Mouse (Mus musculus) cerebellum, adult 9-11 months (tissue): ENCODE data around the gene Rpl7l1.
"Not testable (repeated sequence)": the region's sequence is repeated elsewhere in the genome, so short reads cannot be mapped to it uniquely, and the experiment has no call there.

ENCODE experiments used
- DNase-seq: peaks from one replicate; pipeline ENCODE4 v3.0.0; 2022

The Rpl7l1 gene

DNA sequence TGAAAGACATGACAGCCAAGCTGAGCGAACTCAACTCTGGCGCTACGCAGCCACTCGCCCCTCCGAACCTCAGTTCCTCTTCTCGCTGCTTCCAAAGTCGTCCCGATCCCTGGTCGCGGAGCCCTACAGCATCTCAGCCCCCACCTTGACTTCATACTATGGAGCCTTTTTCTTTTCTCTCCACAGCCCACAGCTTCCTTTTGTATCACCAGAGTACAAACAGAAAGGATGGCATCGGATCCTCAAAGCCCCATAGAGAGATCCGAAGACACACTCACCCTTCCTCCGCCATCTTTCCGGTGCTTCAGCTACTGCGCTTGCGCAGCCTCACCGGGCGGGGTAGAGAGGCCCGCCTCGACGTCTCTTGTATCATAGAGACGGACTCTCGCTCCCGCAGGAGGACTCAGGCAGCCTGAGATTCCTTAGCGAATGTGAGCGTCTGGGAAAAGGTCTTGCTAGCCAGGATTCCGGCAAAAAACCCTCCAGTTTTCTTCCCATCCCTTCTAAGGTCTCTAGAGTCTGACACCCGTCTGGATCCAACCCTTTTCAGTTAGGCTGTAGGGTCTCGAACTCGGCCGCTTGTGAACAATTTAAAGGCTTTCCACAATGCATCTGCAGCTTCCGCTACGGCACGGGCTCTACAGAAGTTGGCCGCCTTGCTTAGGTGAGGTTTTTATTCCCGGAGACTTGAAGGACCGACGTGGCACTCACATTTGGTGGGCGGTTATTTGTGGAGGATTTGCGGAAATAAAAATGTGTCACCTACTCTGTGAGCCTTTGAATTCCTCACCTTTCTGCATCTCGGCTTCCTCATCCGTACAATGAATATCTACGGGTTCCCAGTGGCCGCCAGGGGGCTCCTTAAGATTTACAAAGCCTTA, at the start of gene Rpl7l1:
Gene Rpl7l1, minus strand, starts transcription at position 332 of the 881 bp plus-strand sequence.
- peak; percentile 92 for DNase-seq

DNA sequence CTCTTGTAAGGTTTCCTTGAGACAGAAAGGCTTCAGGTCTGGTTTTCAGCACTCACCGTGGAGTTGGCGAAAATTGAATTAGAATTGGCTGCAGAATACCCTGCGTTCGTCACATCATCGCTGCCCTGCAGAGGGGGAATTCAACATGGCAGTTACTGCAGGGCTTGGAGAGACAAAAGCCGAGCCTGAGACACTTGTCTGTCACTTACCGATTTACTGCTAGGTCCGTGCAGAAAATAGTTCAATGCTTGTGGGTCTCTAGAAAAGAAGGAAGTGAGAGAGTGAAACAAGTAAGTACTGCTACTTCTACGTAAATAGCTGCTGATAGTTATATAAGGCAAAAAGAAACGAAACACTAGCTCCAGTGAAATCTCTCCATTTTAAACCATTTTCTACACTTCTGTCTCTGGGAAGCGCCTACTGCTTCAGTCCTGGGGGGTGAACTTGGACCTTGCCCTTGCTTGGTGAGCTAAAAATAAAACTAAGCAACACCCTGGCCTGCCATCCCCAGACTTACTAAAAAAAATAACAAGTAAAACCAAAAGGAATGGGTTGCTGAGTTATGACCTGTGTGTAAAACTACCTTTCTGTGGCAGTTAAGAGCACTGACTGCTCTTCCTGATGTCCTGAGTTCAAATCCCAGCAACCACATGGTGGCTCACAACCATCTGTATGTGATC, 47.5 kb upstream of the Rpl7l1 start:
- no peak for DNase-seq

DNA sequence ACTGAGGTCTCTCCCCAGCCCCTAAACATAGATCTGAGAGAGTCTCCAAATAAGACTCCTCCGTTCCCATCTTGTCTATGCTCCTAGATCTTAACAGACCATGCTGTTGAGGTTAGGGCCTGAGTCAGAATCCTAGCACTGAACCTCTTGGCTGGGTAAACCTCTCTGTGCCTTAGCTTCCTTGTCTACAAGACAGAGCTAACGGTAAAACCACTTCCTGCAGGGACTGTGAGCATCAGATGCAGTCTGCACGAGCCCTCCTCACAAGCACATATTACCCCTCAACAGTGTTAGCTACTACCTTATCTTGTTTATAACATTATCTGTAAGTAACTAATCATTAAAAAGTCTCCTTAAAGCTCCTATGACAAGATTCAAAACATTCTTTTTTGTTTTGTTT, 46.5 kb upstream of the Rpl7l1 start:
- no peak for DNase-seq

DNA sequence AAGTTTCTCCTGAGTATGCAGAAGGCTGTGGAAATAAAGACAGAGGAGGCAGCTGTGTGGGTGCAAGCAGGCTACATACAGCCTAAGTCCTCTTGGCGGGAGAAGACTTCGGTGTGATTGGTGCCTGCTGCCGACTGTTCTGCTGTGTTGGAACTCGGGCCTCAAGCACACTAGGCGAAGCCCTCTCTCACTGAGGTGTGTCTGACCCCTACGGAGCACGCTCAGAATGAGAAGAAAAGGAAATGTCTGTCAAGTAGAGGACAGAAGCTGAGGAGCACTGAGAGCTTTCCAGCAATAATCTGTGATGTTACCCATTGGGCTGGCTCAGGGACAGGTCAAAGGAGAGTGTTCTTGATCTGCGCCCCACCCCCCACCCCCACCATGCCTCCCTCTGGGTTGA, 40.6 kb upstream of the Rpl7l1 start:
- DNase-seq: no peak

DNA sequence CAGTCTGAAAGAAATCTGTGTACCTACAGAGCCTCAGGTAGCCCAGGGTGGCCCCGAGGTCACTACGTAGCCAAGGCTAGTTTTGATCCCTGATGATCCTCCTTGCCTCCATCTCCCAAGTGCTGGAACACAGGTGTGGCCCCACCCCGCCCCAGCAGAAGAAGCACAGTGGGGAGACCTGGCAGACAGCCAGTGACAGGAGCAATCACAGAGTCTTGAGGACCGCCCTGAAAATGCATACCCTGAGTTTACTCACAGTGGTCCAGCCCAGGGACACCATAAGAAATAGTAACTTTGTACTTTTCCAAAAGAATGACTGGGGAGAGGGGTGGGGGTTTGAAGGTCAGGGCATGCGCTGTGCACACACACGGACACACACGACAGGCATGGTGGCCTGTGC, 38.2 kb upstream of the Rpl7l1 start:
- DNase-seq: peak; percentile 29

DNA sequence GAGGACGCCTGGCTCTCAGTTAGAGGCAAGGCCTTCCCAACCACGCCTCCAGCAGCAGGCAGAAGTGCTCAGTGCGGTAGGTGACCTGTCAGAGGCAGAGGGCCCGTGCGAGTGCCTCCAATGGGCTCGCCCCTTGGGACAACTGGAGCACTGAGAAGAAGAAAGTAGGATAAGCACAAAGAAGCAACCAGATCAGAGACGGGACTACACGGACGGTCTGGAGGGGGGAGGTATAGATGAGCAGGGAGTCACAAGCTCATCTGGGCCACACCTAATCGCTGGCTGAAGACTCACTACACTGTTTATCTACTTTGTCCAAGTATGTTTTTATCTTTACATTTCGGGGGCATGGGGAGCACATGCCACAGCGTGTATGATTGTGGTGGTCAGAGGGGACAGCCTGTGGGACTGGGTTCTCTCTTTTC, 35.3 kb upstream of the Rpl7l1 start:
- no peak for DNase-seq

DNA sequence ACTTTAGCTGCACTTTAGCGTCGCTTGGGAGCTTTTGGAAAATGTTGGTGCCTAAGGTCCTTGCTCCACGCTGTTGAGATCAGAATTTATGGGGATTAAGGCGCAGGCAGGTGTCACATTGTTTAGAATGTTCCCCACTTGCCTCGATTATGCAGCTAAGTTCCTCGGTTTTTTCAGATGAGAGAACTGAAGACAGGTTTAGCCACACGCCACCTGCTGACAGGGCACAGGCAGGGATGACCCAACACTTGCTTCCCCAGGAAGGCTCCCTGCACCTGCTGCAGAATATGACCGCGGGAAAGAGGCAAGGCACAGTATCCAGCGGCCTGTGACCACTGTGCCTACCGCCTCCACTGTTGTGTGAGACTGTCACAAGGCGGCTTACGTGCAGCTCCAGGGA, 33.8 kb upstream of the Rpl7l1 start:
- DNase-seq: no peak

DNA sequence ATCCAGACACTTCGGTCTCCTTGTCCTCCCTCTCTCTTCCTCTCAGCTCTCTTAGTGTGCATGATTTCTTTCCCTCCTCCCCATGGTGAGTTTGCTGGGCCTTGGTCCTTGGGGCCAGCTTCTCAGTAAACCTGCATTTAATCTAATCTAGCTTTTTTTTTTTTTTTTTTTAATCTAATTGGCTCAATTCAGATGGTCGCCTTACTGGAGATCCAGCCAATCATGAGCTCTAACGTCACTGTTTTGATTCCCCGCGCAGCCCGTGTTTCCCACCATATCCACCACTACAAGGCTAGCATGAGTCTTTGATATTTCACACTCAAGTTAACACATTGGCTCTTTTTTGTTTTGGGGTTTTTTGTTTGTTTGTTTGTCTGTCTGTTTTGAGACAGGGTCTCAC, 32.0 kb upstream of the Rpl7l1 start:
- DNase-seq: no peak

DNA sequence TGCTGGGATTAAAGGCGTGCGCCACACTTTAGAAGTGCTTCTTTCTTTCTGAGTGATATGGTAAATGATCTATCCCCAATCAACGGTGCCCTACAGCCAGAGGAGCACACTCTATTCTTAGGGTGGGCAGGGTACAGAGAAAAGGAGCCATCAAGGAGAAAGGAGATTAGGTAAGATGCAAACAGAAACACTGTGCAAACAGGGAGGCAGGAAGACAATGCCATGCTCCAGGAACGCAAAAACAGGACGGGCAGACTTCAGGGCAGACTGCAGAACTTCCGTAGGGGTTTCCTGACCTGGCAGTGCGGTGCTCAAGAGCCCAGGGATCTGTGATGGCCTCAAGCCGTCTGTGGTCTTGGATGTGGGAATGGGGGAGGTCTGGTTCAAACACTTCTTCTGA, 31.2 kb upstream of the Rpl7l1 start:
- DNase-seq: no peak

DNA sequence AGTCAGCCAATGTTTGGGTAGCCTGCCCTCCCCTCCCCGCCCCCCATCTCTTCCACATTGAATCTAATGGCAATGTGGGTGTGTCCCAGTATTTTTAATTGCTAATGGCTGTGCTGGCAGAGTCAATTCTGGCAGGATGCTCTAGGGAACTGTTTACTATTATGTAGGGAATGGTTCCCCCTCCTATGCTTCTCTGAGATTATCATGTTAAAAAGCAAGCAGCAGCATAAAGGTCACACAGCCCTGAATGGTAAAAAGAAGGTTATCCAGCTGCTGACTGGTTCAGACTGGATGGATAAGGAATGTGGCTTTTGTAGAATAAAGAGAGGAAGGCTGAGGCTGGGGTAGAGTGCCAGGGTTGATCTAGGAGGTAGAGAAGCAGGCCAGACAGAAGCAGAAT, 30.0 kb upstream of the Rpl7l1 start:
- DNase-seq: no peak

DNA sequence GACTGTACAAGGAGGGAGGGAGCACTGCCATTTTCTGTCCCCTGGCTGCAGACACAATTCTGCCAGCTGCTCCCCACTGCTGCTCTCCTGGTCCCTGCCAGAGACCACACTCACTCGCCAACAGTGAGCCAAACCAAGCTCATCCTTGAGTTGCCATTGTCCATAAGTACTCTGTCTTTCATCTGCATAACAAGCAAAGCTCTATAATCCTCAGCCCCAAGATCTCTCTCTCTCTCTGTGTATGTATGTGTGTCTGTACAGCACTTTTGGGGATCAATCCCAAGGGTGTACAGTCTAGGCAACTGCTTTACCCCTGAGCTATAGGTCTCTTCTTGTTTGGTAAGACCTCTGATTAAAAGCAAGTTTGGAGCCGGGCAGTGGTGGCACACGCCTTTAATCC, 28.2 kb upstream of the Rpl7l1 start:
- no peak for DNase-seq

DNA sequence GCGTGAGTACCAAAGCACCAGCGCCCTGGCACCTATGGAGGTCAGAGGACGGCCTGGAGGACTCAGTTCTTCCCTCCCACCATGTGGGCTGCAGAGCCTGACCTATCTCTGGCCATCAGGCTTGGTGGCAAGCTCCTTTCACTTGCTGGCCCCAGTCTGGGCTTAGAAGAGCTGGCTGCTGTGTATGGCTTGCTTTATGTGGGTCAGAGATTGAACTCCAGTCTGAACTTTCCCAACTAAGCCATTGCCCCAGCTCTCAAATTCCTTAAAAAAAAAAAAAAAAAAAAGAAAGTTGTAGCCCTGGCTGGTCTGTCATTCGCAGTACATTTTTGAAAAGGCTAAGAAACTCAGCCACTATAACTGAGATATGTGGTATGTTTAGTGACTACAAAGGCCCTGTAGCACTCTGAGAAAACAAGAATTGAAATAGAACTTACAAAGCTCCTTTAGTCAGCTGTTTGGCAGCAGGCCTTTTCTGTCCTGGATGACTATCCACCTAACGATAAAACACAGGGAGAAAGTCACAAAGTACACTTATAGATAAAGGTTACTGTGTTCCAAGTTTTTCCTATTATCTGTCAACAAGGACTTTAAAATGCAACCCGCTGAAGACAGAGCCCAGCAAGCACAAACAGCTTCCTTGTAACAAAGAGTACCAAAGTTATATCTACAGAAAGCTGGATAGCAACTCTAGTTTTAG, 26.8 kb upstream of the Rpl7l1 start:
- DNase-seq: no peak

DNA sequence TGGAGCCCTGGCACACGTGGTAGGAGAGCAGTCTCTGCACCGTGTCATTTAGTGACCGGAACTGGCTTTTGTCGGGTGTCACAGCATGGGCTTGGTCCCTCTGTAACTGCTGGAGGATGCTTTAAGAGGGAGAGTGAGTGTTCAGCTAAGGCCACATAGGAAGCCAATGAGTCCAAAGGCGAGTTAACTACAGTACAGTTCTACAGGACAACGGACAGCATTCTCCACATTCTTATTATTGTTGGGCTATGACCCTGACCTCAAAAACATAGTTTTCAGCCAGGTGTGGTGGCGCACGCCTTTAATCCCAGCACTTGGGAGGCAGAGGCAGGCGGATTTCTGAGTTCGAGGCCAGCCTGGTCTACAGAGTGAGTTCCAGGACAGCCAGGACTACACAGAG, 25.9 kb upstream of the Rpl7l1 start:
- no peak for DNase-seq

DNA sequence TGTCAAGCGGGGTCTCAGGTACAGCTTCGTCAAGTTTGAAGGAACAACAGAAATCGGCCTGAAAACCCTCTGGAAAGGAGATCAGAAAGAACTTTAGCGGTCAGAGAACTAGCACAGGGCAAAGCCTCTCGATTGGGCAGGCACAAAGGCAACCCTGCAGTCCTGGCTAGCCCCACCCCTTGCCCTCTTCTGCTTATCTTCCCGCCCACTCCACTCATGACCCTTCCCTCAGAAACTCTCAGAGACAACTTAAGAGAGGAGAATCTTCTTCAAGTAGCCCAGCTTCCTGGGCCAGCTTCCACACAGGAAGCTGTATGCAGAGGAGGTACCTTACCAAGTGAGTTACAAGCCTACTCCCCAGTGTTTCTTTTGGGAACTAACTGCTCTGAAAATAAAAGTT, 19.3 kb upstream of the Rpl7l1 start:
- no peak for DNase-seq

DNA sequence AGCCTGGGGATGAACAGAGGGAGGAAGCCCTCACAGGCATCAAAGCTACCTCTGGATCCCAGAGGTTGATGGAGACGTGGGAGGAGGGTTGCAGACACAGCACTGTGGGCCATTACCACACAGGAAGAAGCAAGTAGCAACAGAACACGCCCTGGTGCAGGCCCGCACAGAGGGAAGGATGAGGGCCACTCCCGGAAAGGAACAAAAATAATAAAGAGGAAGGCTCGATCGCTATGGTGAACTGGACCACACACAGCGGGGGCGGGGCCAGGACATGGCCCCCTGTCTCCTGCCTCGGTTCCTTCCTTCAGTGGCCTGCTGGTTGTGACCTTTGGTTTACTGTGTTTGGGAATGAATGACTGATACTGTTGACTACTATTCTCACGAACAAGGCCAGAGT, 17.2 kb upstream of the Rpl7l1 start:
- DNase-seq: no peak

DNA sequence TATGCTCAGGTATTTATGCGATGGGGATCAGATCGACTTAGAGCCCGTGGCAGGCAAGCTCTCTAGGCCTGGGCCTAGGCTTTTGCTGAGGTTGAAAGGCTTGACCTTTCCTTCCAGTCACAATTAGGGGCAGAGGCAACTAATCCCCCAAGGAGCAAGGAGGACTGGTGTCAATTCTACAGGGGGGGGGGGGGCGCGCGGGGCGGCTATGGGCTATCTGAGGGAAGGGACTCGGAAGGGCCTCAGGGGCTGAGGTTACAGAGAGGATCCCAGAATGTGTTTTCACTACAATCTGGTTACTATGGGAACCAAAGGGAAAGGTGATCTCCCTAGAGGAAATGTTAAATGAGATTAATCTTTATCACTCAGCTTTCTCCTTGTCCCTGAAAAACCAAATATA, 14.9 kb upstream of the Rpl7l1 start:
- DNase-seq: no peak

DNA sequence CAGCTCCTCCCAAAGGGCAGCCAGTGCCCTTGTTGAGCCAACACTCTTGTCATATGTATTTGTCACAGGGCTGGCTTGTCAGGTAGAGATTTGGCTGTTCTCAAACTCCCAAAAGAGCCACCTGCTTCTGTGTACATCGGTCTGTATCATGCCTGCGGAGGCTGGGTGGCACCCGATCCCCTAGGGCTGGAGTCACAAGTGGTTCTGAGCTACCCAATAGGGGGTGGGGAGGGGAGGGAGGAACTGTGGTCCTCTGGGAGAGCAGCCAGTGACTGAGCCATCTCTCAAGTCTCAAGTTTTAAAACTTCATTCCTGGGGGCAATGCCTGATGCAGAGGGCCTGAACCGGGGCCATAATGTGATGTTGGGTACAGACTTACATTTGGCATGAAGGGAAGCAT, 14.3 kb upstream of the Rpl7l1 start:
- no peak for DNase-seq

DNA sequence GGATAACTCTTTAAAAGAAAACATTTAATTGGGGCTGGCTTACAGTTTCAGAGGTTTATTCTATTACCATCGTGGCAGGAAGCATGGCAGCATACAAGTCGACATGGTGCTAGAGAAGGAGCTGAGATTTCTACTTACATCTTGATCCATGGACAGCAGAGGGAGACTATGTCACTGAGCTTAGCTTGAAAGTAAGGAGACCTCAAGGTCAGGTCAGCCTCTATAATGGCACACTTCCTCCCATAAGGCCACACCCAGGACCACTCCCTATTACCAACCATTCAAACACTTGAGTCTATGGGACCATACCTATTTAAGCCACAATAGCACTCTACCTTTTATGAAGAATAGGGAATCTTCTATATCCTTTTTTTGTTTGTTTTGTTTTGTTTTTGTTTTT, 10.5 kb upstream of the Rpl7l1 start:
- no peak for DNase-seq

DNA sequence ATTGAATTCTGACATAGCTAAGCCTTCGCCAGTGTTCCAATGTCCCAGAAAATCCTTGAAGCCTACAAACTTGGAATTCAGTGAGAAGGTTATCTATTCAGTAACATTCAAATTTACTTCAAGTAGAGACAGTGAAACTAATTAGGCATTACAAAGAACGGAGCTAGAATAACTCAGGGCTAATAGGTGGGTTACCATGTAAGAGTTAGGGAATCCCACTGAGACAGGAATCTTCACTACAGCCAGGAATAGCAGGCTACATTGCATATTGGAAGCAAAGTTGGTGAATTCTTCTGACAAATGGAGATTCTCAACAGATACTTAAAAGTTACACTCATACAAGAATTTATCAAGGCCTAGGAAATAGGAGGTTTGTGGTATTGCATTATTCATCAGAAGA, 5.5 kb upstream of the Rpl7l1 start:
- not testable (repeated sequence) for DNase-seq

DNA sequence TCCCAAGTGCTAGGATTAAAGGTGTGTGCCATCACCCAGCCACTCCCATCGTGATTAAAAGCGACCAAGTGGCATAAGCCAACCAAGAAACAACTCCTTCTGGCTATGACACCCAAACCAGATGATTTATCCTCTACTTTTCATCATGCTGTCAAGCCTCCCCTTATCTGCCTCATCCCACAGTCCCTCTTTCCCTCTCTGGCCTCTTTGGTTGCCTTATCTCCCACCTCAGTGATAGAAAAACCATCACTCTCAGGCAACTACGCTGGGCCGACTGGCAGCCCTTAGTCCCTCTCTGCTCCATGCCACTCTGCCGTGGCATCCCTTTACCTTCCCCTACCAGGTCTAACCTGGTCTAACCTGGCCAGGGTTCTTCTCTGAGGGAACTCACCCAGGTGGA, 4.5 kb upstream of the Rpl7l1 start:
- no peak for DNase-seq

DNA sequence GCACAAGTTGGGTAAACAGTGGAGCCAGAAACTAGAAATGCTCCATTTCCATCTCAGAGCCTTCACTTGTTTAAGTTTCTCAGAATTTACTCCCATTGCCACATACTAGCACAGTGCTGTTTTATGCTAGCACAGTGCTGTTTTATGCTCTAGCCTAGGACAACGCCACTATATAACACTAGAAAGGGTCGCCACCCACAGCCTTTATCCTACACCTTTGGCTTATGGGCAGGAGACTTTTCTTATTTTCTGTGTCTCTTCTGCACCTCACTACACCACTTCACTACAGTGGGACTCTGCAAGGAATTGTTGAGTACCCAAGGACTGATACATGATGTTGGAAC, 722 bp upstream of the Rpl7l1 start:
- no peak for DNase-seq

DNA sequence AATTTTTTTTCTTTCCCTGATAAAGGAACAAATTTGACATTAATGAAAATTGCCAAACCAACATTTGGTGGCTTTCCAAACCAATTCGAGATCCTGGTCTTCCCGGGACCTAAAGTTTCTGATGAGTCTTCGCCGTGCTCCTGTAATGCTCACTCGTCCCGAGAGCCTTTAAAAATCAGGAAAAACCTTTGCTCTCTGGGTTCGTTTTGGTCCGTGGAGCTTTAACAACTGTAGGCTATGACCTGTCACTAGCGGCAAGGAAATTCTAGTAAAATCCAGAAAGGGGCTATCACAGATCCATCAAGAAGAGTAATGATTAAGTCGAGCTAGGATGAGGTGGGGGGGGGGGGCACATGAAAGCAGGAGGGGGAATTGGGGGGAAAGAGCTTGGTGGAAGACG, 596 bp downstream of the Rpl7l1 start:
- no peak for DNase-seq

DNA sequence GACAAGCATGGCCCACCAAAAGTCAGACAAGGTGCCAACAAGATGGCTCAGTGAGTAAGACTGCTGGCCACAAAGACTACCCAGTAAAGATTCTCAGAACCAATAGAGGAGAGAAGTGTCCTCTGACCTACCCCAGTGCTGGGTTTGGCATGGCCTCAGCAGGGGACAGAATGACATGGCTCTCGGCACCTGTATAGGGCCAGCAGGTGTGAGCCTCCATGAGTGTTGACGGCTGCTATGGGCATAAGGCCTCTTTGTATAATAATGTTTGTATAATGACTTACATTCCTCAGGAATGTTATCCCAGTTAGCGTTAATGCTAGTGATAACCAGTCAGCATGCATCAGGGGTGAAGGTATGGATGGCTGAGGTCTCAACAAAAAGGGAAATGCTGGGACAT, 6.4 kb downstream of the Rpl7l1 start:
- DNase-seq: no peak

DNA sequence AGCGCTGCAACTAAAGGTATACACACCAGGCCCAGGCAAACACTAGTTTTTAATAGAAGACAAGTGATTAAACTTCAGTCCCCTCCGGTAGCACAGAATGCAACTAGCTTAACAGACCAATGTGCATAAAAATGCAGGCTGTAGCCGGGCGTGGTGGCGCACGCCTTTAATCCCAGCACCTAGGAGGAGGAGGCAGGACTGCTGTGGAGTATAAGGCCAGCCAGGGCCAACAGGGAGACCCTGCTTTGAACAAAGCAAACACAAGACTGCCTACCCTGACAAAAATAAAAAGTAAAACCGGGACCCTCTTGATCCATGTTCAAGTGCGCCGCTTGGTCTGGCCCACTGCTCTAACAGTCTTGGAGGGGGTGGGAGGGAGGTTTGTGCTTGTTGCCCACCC, 7.4 kb downstream of the Rpl7l1 start:
- no peak for DNase-seq
